Mouse (Mus musculus) brown adipose tissue, adult 24 weeks (tissue): ENCODE data around the gene Fbxo6. TPM values are rescaled to one million over a fixed set of nuclear protein-coding genes. Genes with fewer than 3 reads are reported as not detected.

Source experiments
- H3K27ac ChIP-seq: fragments of 200-500 bp; replicated peaks from 2 replicates; pipeline ENCODE4 v1.5.1; 2012; ENCODE audit warnings: low read depth, mild to moderate bottlenecking, low read length
- H3K4me1 ChIP-seq: fragments of 200-500 bp; 2 replicates; pipeline ENCODE4 v1.6.1; 2012; ENCODE audit warnings: low read length, mixed read lengths; ENCODE audit not compliant: control insufficient read depth, insufficient read depth, insufficient read length
- H3K4me3 ChIP-seq: fragments of 200-500 bp; 2 replicates; pipeline ENCODE4 v1.5.1; 2012; ENCODE audit warnings: low read depth, mild to moderate bottlenecking, low read length, moderate library complexity; ENCODE audit not compliant: insufficient read depth
- polyA plus RNA-seq: library from polyadenylated mRNA; stranded (reverse); fragments of >200 nt; gene quantifications from 2 replicates; pipeline ENCODE4 v1.2.4, GENCODE M21; 2012; ENCODE audit not compliant: missing spikeins, insufficient read depth, insufficient read length

Fbxo6 gene
- polyA plus RNA-seq, 1 experiment: 41.9 TPM

GRCm38 (mm10) chr4:148150242-148150641 is 1.7 kb downstream of the Fbxo6 start:
- Histone ChIP-seq H3K4me3 (no peak overlapping the region; the same call in 1 of the 2 replicates), H3K4me1 (peaks cover 3% of the 10 kb centered on the region; the same call in 1 of the 2 replicates), H3K27ac (0 out of 2 replicates have a peak overlapping the region, but pooled peaks have one; percentile 16)

GRCm38 (mm10) chr4:148149540-148149939 is 2.4 kb downstream of the Fbxo6 start:
- Histone ChIP-seq H3K27ac (no peak overlapping the region), H3K4me3 (no peak overlapping the region), H3K4me1 (peaks cover 3% of the 10 kb centered on the region; the same call in 1 of the 2 replicates)

- H3K27ac ChIP-seq: no peak overlapping the region
- H3K4me3 ChIP-seq: no peak overlapping the region
- peaks cover 3% of the 10 kb centered on the region; the same call in 1 of the 2 replicates for H3K4me1 ChIP-seq
Observed at GRCm38 (mm10) chr4:148147714-148148113, 4.2 kb downstream of the Fbxo6 start.

DNA sequence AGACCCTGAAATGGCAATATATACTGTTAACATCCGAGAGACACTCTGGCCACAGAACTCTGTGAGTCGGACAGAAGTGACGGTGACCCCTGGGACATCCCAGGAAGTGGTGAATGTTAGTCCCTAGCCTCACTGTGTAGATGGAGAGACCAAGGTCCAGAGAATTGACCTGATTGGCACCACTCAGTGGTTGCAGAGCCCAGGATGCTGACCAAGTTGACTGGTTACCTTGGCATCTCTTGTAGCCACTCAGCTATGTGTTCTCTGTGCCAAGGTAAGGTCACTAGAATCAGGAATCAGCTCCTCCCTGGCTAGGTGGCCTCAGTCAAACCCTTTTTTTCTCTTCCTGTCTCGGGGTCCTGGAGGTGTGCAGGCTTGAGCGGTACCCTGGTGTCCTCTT is 8.2 kb downstream of the Fbxo6 start:
- no peaks in the 10 kb centered on the region; the same call in 1 of the 2 replicates for H3K4me1 ChIP-seq
- no peak overlapping the region for H3K4me3 ChIP-seq
- H3K27ac ChIP-seq: no peak overlapping the region

- H3K4me3 ChIP-seq: peak overlapping the region; percentile 87
- peak overlapping the region; percentile 94 for H3K27ac ChIP-seq
- H3K4me1 ChIP-seq: no peaks in the 10 kb centered on the region
Observed at GRCm38 (mm10) chr4:148140098-148141011, 11.6 kb downstream of the Fbxo6 start.

- Histone ChIP-seq H3K4me1 (no peaks in the 10 kb centered on the region), H3K4me3 (peak overlapping the region; percentile 87), H3K27ac (no peak overlapping the region)
Observed at GRCm38 (mm10) chr4:148139767-148140097, 12.2 kb downstream of the Fbxo6 start.

- H3K4me1 ChIP-seq: no peaks in the 10 kb centered on the region
- H3K4me3 ChIP-seq: no peak overlapping the region
- no peak overlapping the region for H3K27ac ChIP-seq
Observed at GRCm38 (mm10) chr4:148137503-148137902, 14.4 kb downstream of the Fbxo6 start.

DNA sequence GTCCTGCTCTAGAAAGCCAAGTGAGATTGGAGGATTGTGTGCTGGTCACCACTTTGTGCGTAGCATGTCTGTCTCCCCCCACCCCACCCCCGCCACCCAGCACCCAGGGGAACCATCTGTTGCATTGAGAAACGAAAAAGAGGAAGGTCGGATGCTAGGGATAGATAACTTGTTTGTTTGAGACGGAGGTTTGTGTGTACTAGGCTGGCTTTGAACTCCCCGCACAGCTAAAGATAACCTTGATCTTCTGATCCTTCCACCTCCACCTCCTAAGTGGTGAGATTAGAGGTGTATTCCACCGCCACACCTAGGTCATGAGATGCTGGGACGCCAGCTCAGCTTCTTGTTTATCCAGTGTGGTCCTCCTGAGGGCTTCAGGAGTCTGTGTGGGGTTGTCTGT is 17.0 kb downstream of the Fbxo6 start:
- Histone ChIP-seq H3K4me3 (no peak overlapping the region), H3K4me1 (no peaks in the 10 kb centered on the region), H3K27ac (no peak overlapping the region)

DNA sequence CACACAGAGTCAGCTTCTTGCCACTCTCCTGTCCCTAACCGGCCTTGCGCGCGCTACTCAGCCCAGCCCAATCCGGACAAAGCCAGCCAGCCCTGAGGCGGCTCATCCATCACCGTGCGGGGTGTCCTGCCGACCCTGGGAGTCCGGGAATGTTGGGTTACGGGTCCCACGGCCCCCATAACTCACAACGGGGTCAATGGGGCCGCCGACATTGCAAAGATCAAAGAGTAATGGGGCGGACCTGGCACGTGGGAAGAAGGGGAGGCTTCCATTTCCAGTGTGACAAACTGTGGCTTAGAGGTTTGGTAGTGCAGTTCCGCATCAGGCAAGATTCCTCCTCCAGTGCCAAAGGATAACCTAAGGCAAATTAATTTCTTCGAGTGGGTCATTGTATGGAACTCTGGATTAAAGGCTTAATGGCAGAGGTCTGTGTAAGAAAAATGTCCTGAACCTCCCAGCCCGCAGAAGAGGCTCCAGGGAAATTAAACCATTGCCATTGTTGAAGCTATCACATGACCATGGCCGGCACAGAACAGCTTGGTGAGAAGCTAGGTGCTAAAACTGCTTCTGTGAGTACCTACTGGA is 20.4 kb downstream of the Fbxo6 start:
- Histone ChIP-seq H3K4me3 (no peak overlapping the region), H3K27ac (no peak overlapping the region), H3K4me1 (no peaks in the 10 kb centered on the region)

DNA sequence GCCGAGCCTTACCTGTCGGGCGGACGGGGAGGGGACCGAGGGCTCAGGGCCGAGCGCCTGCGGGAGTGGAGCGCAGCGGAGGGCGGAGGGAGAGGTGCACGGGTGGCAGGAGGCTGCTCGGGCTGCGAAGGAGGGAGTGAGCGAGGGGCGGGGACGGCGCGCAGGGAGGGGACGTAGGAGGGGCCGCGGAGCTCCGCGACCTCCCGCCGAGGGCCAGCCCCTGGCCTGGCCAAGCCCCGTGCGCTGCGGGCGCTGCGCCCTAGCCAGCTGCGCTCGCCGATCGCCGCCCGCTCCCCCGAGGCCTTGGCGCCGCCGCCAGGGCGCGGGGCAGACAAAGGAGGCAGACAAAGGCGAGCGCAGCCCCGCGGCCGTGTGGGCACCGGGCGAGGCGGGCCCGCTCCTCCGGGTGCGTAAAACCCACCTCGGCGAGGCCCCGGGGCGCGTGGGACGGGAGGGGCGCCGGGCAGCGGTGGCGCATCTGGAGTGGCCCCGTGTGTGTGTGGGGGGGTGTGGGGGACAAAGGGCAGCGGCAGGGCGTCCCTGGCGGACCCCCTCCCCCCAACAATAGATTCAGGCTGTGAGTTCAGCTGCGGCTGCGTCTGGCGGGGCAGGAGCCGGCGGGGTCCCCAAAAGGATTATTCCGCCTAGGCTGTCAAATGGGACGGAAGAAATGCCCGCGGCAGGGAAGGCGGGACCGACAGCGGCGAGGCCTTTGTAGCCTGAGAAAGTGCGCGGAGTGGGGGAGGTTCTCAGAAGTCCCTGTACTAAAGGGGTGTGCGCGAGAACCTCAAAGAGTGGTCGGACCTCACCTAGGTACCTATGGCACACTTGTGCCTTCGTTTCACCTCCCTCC is 21.2 kb downstream of the Fbxo6 start, which contains the start of gene Draxin:
Gene Draxin, minus strand, starts transcription at position 138 of the 853 bp plus-strand sequence.
- no peak within 1 kb of the TSS for H3K4me3 ChIP-seq
- no peaks in the 10 kb centered on the region for H3K4me1 ChIP-seq

GRCm38 (mm10) chr4:148130133-148130532 is 21.8 kb downstream of the Fbxo6 start, which contains the start of gene Mad2l2:
Gene Mad2l2, plus strand, starts transcription at chr4:148130384.
- Histone ChIP-seq H3K4me3 (no peak within 1 kb of the TSS), H3K27ac (no peak within 1 kb of the TSS)

More for the DNA sequence above, 21.2 kb downstream of the Fbxo6 start, which contains the start of gene Draxin:
- no peak within 1 kb of the TSS for H3K27ac ChIP-seq

DNA sequence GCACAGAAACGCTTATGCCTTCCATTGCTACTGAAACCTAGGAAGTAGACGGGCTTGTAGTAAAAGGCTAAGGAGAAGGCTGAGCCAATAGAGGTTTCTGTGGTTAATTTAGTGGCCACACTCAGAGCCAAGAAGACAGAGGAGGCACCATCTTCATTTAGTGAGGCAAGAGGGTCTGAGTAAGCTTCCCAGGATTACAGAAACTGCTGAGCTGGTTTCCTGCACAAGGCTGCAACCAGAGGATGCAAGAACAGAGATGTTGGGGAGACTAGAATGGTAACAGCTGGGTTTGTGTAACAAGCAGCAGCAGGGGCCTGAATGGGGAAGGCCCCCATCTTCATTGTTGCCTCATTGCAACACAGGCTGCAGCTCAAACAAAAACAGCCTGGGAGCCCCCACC is 23.3 kb downstream of the Fbxo6 start:
- Histone ChIP-seq H3K27ac (no peak overlapping the region), H3K4me3 (no peak overlapping the region), H3K4me1 (no peaks in the 10 kb centered on the region)

More at GRCm38 (mm10) chr4:148130133-148130532, 21.8 kb downstream of the Fbxo6 start, which contains the start of gene Mad2l2:
- H3K4me1 ChIP-seq: no peaks in the 10 kb centered on the region

DNA sequence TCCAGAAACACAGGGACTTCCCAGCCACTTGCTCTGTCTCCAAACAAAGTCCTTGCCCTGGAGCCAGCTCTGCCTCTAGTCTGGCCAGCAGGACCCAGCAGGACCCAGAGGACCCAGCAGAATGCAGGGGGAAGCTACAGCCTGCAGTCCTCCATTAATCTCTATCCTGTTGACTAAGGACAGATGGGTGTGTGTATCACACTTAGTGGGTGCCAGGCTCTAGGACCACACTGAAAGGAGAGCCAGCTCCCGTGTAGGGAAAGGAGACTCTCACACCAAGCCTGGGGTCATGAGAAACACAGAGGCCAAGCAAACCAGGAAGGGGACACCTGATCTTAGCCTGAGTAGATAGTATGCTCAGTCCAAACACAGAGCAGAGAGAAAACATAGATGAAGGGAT is 23.7 kb downstream of the Fbxo6 start:
- no peaks in the 10 kb centered on the region for H3K4me1 ChIP-seq
- H3K27ac ChIP-seq: no peak overlapping the region
- H3K4me3 ChIP-seq: no peak overlapping the region

DNA sequence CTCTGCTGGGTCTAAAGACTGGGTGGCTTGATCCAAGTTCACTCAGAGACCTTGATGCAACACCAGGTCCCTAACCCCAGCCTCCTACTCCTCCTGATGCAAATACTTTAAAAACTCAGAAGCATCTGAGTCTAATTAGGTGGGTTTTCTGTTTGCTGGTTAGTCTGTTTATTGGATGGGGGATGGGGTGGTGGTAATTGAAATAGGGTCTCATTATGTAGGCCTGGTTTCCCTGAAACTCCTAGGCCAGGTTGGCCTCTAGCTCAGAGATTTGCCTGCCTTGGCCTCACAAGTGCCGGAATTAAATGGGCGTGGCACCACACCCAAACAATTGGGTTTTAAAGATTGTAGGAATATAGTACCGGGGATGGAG is 29.3 kb downstream of the Fbxo6 start:
- Histone ChIP-seq H3K4me3 (no peak overlapping the region), H3K4me1 (no peaks in the 10 kb centered on the region), H3K27ac (no peak overlapping the region)
